Mouse (Mus musculus) midbrain, embryonic 13.5 days (tissue): Measurements from ENCODE around the gene Apeh. TPM values are rescaled to one million over a fixed set of nuclear protein-coding genes. Genes with fewer than 3 reads are reported as not detected.
A peak's percentile ranks its signal among the peaks of the same experiment; 100 is the strongest.
"Not testable (repeated sequence)": the region's sequence is repeated elsewhere in the genome, so short reads cannot be mapped to it uniquely, and the experiment has no call there.

Source experiments
- ATAC-seq: fragments of 200-750 bp; cut with Nextera tagmentation; 2 replicates; pipeline ENCODE4 v1.8.0; 2017; ENCODE audit warnings: mild to moderate bottlenecking, moderate TSS enrichment, moderate library complexity
- H3K27ac ChIP-seq: fragments of 300-500 bp; sonication (generic); 2 replicates; pipeline ENCODE4 v1.5.1; 2015; ENCODE audit warnings: inconsistent platforms, mild to moderate bottlenecking, moderate library complexity
- H3K27me3 ChIP-seq: fragments of 300-500 bp; sonication (generic); 2 replicates; pipeline ENCODE4 v1.6.1; 2015; ENCODE audit warnings: mild to moderate bottlenecking, inconsistent platforms
- H3K36me3 ChIP-seq: fragments of 300-500 bp; sonication (generic); 2 replicates; pipeline ENCODE4 v1.6.1; 2015; ENCODE audit warnings: mild to moderate bottlenecking, inconsistent platforms
- H3K4me1 ChIP-seq: fragments of 300-500 bp; sonication (generic); replicated peaks from 2 replicates; pipeline ENCODE4 v1.6.1; 2015; ENCODE audit warnings: inconsistent platforms
- H3K4me2 ChIP-seq: fragments of 300-500 bp; sonication (generic); replicated peaks from 2 replicates; pipeline ENCODE4 v1.6.1; 2015; ENCODE audit warnings: moderate library complexity, mild to moderate bottlenecking, inconsistent platforms
- H3K4me3 ChIP-seq: fragments of 300-500 bp; sonication (generic); replicated peaks from 2 replicates; pipeline ENCODE4 v1.5.1; 2015; ENCODE audit warnings: mild to moderate bottlenecking, inconsistent platforms
- H3K9ac ChIP-seq: fragments of 300-500 bp; sonication (generic); replicated peaks from 2 replicates; pipeline ENCODE4 v1.6.1; 2015; ENCODE audit warnings: mild to moderate bottlenecking, inconsistent platforms
- H3K9me3 ChIP-seq: fragments of 300-500 bp; sonication (generic); 2 replicates; pipeline ENCODE4 v1.6.1; 2016; ENCODE audit warnings: mild to moderate bottlenecking, inconsistent platforms
- WGBS: fragments of 180-500 bp; shearing (Covaris S2); methylation state at CpG from one replicate; pipeline ENCODE4 v1.1.7; 2015; 5-methylcytosine and 5-hydroxymethylcytosine counted together
- polyA plus RNA-seq: library from polyadenylated mRNA; unstranded; fragments of >200 nt; fragmentation: Nextera tagmentation; extraction: Ambion mirVana; gene quantifications from 2 replicates; pipeline ENCODE4 v1.2.1, GENCODE M21; 2015

The Apeh gene
- 56.3 and 62.5 TPM in 2 replicates for polyA plus RNA-seq

DNA sequence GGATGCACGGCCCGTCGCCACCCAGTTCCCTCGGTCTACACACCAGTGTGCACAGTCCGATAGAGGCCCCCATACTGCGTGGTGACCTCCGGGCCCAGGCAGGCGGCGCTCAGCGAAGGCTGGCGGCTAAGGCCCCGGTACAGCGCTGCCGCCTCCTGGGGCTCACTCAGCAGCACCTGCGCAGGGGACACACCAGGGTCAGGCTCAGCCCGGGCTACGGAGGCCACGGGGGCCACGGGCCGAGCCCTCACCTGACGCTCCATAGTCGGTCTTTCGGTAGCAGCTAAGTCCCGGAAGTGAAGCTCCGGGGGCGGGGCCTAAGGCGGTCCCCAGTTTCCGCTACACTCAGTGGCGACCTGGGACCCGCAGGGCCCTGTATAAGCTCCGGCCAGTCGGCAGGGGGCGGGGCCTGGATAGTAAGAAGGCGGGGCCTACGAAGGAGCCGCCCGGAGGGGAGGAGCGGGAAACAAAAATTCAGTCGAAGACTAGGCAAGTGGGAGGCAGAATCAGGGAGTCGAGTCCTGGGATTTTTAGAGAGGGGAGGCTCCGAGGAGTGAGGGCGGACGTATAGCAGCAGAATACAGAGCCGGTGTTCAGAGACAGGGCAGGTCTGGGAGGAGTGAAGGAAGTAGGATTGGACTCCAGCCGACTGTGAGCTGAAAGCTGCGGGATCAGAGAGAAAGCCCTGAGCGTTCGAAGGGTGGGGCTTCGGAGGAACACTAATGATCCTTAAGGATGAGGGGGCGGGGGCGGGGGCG is at the start of gene Apeh:
Gene Apeh, minus strand, starts transcription at position 423 of the 758 bp plus-strand sequence.
- ATAC-seq, result peak; percentile 95
- H3K9me3 ChIP-seq, result no peaks in the 10 kb centered on the region
- peak within 1 kb of the TSS; percentile 59 for H3K4me3 ChIP-seq
- H3K27me3 ChIP-seq, result no peaks in the 10 kb centered on the region
- peak within 1 kb of the TSS; percentile 93 for H3K4me2 ChIP-seq
- H3K4me1 ChIP-seq, result peaks cover 27% of the 10 kb centered on the region
- under 1% methylated on average over 52 of the region's 52 CpGs for WGBS
- H3K27ac ChIP-seq, result peak within 1 kb of the TSS; percentile 65
- H3K36me3 ChIP-seq, result peaks cover 43% of the 10 kb centered on the region
- H3K9ac ChIP-seq, result peak within 1 kb of the TSS; percentile 70

GRCm38 (mm10) chr9:108143470-108143869 is 49.1 kb upstream of the Apeh start:
- Histone ChIP-seq H3K9ac (no peak overlapping the region), H3K27me3 (no peaks in the 10 kb centered on the region), H3K4me2 (no peak overlapping the region), H3K4me1 (no peaks in the 10 kb centered on the region; the same call in 1 of the 2 replicates), H3K9me3 (no peaks in the 10 kb centered on the region), H3K36me3 (peaks cover 16% of the 10 kb centered on the region), H3K4me3 (no peak overlapping the region), H3K27ac (no peak overlapping the region)
- ATAC-seq, result no peak
- 84% methylated on average over 2 of the region's 2 CpGs for WGBS

- H3K27me3 ChIP-seq, result no peaks in the 10 kb centered on the region
- no peak for ATAC-seq
- no peak overlapping the region for H3K4me2 ChIP-seq
- H3K27ac ChIP-seq, result no peak overlapping the region
- no peak overlapping the region for H3K4me3 ChIP-seq
- H3K9ac ChIP-seq, result no peak overlapping the region
- no peaks in the 10 kb centered on the region for H3K9me3 ChIP-seq
- peaks cover 35% of the 10 kb centered on the region for H3K36me3 ChIP-seq
- WGBS, result 92% methylated on average over 10 of the region's 10 CpGs
- H3K4me1 ChIP-seq, result no peaks in the 10 kb centered on the region
Observed at GRCm38 (mm10) chr9:108141387-108141786, 47.0 kb upstream of the Apeh start.

DNA sequence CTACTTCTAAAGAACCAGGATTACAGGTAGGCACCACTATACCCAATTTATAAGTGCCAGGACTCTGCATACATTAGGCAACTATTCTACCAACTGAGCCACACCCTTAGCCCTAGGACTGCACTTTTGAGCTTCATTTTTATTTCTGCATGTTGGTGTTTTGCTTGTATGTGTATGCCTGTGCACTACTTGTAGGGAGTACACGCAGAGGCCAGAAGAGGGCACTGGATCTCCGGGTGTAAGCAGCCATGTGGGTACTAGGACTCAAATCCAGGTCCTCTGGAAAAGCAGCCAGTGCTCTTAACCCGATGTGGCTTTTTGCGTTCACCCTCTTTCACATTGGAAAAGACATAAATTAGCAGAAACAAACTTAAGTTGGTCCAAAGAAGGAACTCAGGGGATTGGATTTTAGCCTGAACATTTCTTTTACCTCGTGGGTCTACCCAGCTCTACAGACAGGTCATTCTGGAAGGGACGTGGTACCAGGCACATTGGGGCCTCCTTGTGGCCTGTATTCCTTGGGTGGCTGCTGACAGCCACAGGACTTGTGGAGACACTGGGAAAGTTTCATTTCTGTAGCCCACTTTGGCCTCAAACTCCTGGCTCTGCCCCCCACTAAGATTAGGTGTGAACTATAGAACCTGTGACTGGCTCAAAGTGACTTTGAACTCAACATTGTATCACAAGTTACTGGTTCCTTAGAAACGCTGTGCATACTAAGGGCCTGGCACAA is 45.7 kb upstream of the Apeh start:
- Histone ChIP-seq H3K27me3 (no peaks in the 10 kb centered on the region), H3K27ac (no peak overlapping the region), H3K36me3 (peaks cover 37% of the 10 kb centered on the region), H3K9me3 (no peaks in the 10 kb centered on the region), H3K4me3 (no peak overlapping the region), H3K4me1 (no peaks in the 10 kb centered on the region), H3K4me2 (no peak overlapping the region), H3K9ac (no peak overlapping the region)
- WGBS, result 78% methylated on average over 7 of the region's 7 CpGs
- no peak for ATAC-seq

DNA sequence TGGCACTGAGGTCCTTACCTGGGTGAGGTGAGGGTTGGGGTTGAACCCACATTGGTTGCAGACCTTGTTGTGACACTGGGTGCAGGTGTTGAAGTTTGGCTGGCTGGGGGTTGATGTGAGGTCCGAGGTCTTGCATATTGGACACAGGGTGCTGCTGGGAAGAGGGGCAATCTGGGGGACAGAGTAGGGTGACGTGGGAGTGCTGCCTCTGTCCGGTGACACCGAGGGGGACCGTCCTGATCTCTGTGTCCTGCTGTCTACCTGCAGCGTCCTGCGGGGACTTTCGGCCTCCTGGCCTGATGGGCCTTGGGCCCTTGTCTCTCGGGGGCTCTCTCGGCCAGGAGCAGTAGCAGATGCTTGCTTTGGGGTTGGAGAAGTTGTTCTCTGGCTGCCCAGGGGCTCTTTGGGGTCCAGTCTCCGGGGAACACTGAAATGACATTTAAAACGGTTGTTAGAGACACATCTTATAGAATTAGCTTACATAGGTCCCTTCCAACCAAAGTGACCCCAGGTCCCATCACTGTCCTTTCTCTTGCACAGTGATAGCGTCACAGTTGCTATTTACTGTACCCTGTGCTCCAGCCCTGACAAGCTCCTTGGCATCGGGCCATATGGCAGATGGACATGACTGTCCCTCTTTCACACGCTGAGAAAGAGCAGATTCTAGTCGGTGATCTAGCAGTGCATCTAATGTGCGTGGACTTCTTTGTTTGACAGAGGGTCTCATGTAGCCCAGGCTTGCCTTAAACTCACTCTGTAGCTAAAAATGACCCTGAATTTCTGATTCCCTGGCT is 45.0 kb upstream of the Apeh start:
- Histone ChIP-seq H3K9ac (no peak overlapping the region), H3K36me3 (peaks cover 37% of the 10 kb centered on the region), H3K27me3 (no peaks in the 10 kb centered on the region), H3K9me3 (no peaks in the 10 kb centered on the region), H3K4me3 (no peak overlapping the region), H3K4me2 (no peak overlapping the region), H3K4me1 (no peaks in the 10 kb centered on the region), H3K27ac (no peak overlapping the region)
- no peak for ATAC-seq
- WGBS, result 88% methylated on average over 17 of the region's 17 CpGs

DNA sequence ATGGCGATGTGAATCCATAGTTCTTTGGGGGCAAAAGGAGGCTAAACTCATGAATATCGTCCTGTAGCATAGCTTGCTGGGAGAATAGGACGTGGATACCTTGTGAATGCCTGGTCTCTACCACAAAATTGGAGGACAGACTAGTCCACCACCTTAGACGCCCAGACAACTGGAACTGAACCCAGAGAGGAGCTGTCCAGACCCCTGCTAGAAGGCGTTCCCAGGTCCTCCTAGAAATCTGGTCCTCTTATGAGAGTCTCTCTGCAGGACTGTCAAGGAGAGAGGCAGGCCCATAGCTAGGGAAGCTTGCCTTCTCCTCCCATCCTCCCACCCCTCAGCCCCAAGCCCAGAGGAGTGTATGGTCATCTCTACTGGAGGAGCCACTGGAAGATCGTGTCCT is 43.7 kb upstream of the Apeh start:
- H3K4me2 ChIP-seq, result no peak overlapping the region
- no peak overlapping the region for H3K27ac ChIP-seq
- no peak for ATAC-seq
- H3K27me3 ChIP-seq, result no peaks in the 10 kb centered on the region
- H3K9ac ChIP-seq, result no peak overlapping the region
- H3K4me1 ChIP-seq, result no peaks in the 10 kb centered on the region
- H3K36me3 ChIP-seq, result peaks cover 36% of the 10 kb centered on the region
- WGBS, result 83% methylated on average over 6 of the region's 6 CpGs
- no peak overlapping the region for H3K4me3 ChIP-seq
- H3K9me3 ChIP-seq, result no peaks in the 10 kb centered on the region

DNA sequence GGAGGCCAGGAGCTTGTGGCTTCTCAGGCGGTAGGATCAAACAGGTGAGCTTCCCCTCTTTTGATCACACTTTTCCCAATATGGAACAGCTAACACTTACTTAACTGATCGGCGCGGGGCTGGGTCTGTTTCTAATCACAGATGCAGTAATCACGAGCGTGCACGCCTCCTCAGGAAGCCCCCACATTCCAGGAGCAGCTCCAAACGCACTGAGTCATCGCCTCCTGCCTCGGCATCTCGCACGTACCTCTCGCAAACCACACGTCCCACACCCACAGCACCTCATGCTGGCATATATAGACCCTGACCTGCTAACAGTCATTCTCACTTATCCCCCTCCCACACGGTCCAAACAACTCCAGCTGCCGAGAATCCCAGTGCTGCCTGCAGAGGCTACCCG is 43.1 kb upstream of the Apeh start:
- ATAC-seq, result no peak
- Histone ChIP-seq H3K36me3 (peaks cover 32% of the 10 kb centered on the region), H3K27ac (no peak overlapping the region), H3K4me3 (no peak overlapping the region), H3K9me3 (no peaks in the 10 kb centered on the region), H3K4me1 (no peaks in the 10 kb centered on the region), H3K27me3 (no peaks in the 10 kb centered on the region), H3K4me2 (no peak overlapping the region), H3K9ac (no peak overlapping the region)
- WGBS, result 77% methylated on average over 17 of the region's 17 CpGs

DNA sequence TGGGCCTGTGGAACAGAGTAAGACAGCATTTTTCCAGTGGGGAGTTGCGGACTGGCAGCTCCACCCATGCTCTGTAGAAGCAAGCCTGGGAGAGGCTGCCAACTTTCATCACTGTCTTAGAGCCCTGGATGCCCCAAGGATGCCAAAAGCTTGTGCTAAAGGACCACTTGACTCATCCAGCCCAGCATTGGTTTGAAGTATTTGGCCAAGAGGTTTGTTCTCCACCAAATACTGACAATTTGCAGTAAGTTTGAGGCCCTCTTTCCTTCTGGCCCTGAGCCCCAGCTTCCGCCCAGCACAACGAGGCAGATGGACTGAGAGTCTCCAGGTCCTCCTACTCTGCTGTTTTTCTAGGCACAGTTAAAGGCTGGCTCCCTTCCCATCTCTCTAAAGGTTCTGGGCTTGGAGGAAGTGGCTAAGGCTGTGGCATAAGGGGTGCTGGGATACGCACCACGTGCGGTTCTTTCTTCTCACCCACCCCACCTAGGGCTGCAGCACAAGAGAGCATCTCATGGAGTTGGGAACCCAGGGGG is 42.6 kb upstream of the Apeh start:
- H3K9me3 ChIP-seq, result no peaks in the 10 kb centered on the region
- peaks cover 32% of the 10 kb centered on the region for H3K36me3 ChIP-seq
- H3K27ac ChIP-seq, result no peak overlapping the region
- H3K9ac ChIP-seq, result no peak overlapping the region
- no peak overlapping the region for H3K4me2 ChIP-seq
- H3K27me3 ChIP-seq, result no peaks in the 10 kb centered on the region
- no peaks in the 10 kb centered on the region for H3K4me1 ChIP-seq
- H3K4me3 ChIP-seq, result no peak overlapping the region
- ATAC-seq, result no peak
- WGBS, result 90% methylated on average over 6 of the region's 6 CpGs

- Histone ChIP-seq H3K9ac (no peak overlapping the region), H3K4me1 (no peaks in the 10 kb centered on the region), H3K27me3 (no peaks in the 10 kb centered on the region), H3K36me3 (peaks cover 32% of the 10 kb centered on the region), H3K27ac (no peak overlapping the region), H3K4me3 (no peak overlapping the region), H3K4me2 (no peak overlapping the region), H3K9me3 (no peaks in the 10 kb centered on the region)
- 48% methylated on average over 1 of the region's 1 CpGs for WGBS
- ATAC-seq, result no peak
Observed at GRCm38 (mm10) chr9:108136225-108136624, 41.8 kb upstream of the Apeh start.

DNA sequence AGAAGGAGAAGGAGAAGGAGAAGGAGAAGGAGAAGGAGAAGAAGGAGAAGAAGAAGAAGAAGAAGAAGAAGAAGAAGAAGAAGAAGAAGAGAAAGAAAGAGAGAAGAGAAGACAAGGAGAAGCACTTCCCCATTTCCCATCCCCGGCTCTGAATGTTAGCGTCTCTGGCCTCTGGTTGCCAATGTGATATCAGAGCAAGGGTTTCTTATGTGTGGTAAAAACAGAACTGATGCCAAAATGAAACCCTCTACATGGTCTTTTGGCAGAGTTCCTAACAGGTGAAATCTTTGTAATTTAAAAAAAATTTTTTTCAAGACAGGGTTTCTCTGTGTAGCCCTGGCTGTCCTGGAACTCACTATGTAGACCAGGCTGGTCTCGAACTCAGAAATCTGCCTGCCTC is 41.3 kb upstream of the Apeh start:
- H3K27ac ChIP-seq, H3K9me3 ChIP-seq, H3K4me1 ChIP-seq, H3K27me3 ChIP-seq, H3K4me3 ChIP-seq, H3K9ac ChIP-seq, H3K4me2 ChIP-seq, ATAC-seq: not testable (repeated sequence)
- 96% methylated on average over 3 of the region's 3 CpGs for WGBS
- H3K36me3 ChIP-seq, result peaks cover 32% of the 10 kb centered on the region

GRCm38 (mm10) chr9:108133478-108133877 is 39.1 kb upstream of the Apeh start:
- no peak overlapping the region for H3K27ac ChIP-seq
- H3K4me1 ChIP-seq, result no peaks in the 10 kb centered on the region
- peaks cover 25% of the 10 kb centered on the region for H3K36me3 ChIP-seq
- ATAC-seq, result no peak
- no peaks in the 10 kb centered on the region for H3K27me3 ChIP-seq
- H3K9me3 ChIP-seq, result no peaks in the 10 kb centered on the region
- 43% methylated on average over 1 of the region's 1 CpGs for WGBS
- no peak overlapping the region for H3K9ac ChIP-seq
- no peak overlapping the region for H3K4me3 ChIP-seq
- no peak overlapping the region for H3K4me2 ChIP-seq

GRCm38 (mm10) chr9:108132373-108132772 is 38.0 kb upstream of the Apeh start:
- no peak overlapping the region for H3K4me2 ChIP-seq
- no peak for ATAC-seq
- H3K4me3 ChIP-seq, result no peak overlapping the region
- no peaks in the 10 kb centered on the region for H3K4me1 ChIP-seq
- no peak overlapping the region for H3K27ac ChIP-seq
- H3K27me3 ChIP-seq, result no peaks in the 10 kb centered on the region
- no peak overlapping the region for H3K9ac ChIP-seq
- peaks cover 17% of the 10 kb centered on the region for H3K36me3 ChIP-seq
- 91% methylated on average over 3 of the region's 3 CpGs for WGBS
- H3K9me3 ChIP-seq, result no peaks in the 10 kb centered on the region
